Mouse (Mus musculus) embryonic facial prominence, embryonic 13.5 days (tissue): ENCODE measurements at regions not wholly inside any gene's neighbourhood (a gene's known extent, or its start where the extent isn't known, plus 50 kb on each side); places are given as distances from the start of the nearest gene placed in this dataset.

ENCODE experiments used
- ATAC-seq: fragments of 200-750 bp; cut with Nextera tagmentation; 2 replicates; pipeline ENCODE4 v1.8.0; 2017; ENCODE audit warnings: low read depth; ENCODE audit not compliant: insufficient number of reproducible peaks, insufficient read depth, low FRiP score, low TSS enrichment
- H3K27ac ChIP-seq: fragments of 300-500 bp; sonication (generic); 2 replicates; pipeline ENCODE4 v1.5.1; 2015; ENCODE audit warnings: moderate library complexity, mild to moderate bottlenecking, inconsistent platforms
- H3K27me3 ChIP-seq: fragments of 300-500 bp; sonication (generic); 2 replicates; pipeline ENCODE4 v1.6.1; 2015; ENCODE audit warnings: mild to moderate bottlenecking, inconsistent platforms
- H3K36me3 ChIP-seq: fragments of 300-500 bp; sonication (generic); 2 replicates; pipeline ENCODE4 v1.6.1; 2015; ENCODE audit warnings: mild to moderate bottlenecking, inconsistent platforms
- H3K4me1 ChIP-seq: fragments of 300-500 bp; sonication (generic); 2 replicates; pipeline ENCODE4 v1.6.1; 2015; ENCODE audit warnings: inconsistent platforms
- H3K4me2 ChIP-seq: fragments of 300-500 bp; sonication (generic); 2 replicates; pipeline ENCODE4 v1.6.1; 2015; ENCODE audit warnings: moderate library complexity, mild to moderate bottlenecking, inconsistent platforms
- H3K4me3 ChIP-seq: fragments of 300-500 bp; sonication (generic); 2 replicates; pipeline ENCODE4 v1.5.1; 2015; ENCODE audit warnings: mild to moderate bottlenecking, inconsistent platforms
- H3K9ac ChIP-seq: fragments of 300-500 bp; sonication (generic); 2 replicates; pipeline ENCODE4 v1.6.1; 2015; ENCODE audit warnings: mild to moderate bottlenecking, inconsistent platforms
- H3K9me3 ChIP-seq: fragments of 300-500 bp; sonication (generic); 2 replicates; pipeline ENCODE4 v1.6.1; 2016; ENCODE audit warnings: inconsistent platforms
- WGBS: fragments of 180-500 bp; shearing (Covaris S2); methylation state at CpG from one replicate; pipeline ENCODE4 v1.1.7; 2015; ENCODE audit warnings: mixed read lengths; 5-methylcytosine and 5-hydroxymethylcytosine counted together

- WGBS: 91% methylated on average over 2 of the region's 2 CpGs
- Histone ChIP-seq H3K4me1 (no peaks in the 10 kb centered on the region), H3K36me3 (no peaks in the 10 kb centered on the region), H3K27ac (no peak overlapping the region), H3K9ac (no peak overlapping the region), H3K9me3 (no peaks in the 10 kb centered on the region), H3K27me3 (no peaks in the 10 kb centered on the region), H3K4me3 (no peak overlapping the region), H3K4me2 (no peak overlapping the region)
- ATAC-seq: no peak
Measured at GRCm38 (mm10) chr11:22596805-22597149, 84.9 kb downstream of the Tmem17 start.

DNA sequence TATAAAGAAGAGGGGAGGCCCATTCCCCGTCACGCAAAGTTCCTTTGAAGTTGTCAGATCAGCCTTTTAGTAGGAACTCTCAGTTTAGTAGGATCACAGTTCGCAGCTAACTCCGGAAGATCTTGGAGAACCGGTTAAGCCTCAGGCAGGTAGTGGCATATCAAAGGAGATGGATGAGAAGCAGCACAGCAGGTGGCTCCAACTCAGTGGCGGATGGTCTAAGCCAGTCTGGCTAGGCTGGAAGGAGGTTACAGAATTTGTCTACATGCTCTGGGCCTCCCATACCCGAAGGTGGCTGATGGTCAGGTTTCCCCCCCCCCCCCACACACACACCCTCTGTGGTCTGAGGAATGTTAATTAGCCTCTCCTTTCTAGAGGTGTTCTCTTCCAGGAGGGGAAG lies 88.5 kb downstream of the Tmem17 start:
- Histone ChIP-seq H3K4me1 (peaks cover 7% of the 10 kb centered on the region), H3K27me3 (no peaks in the 10 kb centered on the region), H3K4me2 (no peak overlapping the region), H3K9me3 (no peaks in the 10 kb centered on the region), H3K4me3 (no peak overlapping the region), H3K9ac (no peak overlapping the region), H3K27ac (no peak overlapping the region), H3K36me3 (no peaks in the 10 kb centered on the region)
- 49% methylated on average over 7 of the region's 7 CpGs for WGBS
- ATAC-seq: no peak

- Histone ChIP-seq H3K4me3 (no peak overlapping the region), H3K36me3 (no peaks in the 10 kb centered on the region), H3K9ac (no peak overlapping the region), H3K9me3 (no peaks in the 10 kb centered on the region), H3K4me1 (peaks cover 7% of the 10 kb centered on the region), H3K4me2 (no peak overlapping the region), H3K27ac (peak overlapping the region; percentile 33; the same call in 1 of the 2 replicates), H3K27me3 (no peaks in the 10 kb centered on the region)
- WGBS: 11% methylated on average over 3 of the region's 3 CpGs
- ATAC-seq: peak; percentile 4; the same call in 1 of the 2 replicates
Measured at GRCm38 (mm10) chr11:22601977-22602376, 90.1 kb downstream of the Tmem17 start.

DNA sequence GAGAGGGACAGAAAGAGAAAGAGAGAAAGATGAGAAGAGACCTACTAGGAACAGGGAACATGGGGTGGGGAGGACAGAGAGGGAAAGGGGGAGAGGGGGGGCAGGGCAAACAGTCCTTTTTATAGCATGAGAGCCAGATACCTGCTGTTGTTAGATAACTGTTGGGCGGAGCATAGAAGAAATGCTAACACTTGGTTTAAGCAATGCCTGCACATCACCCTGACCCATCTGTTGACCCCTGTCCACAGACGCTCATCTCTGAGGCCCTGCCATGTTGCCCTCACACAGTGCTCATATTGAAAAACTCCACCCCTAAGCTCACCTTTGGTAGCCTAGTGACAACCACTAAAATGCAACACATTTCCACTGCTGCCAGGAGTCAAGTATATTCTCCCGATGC lies 90.7 kb downstream of the Tmem17 start:
- Histone ChIP-seq H3K9me3 (no peaks in the 10 kb centered on the region), H3K4me3 (no peak overlapping the region), H3K36me3 (no peaks in the 10 kb centered on the region), H3K4me2 (no peak overlapping the region), H3K27me3 (no peaks in the 10 kb centered on the region), H3K4me1 (peaks cover 7% of the 10 kb centered on the region), H3K27ac (no peak overlapping the region), H3K9ac (no peak overlapping the region)
- WGBS: 72% methylated on average over 3 of the region's 3 CpGs
- ATAC-seq: no peak

DNA sequence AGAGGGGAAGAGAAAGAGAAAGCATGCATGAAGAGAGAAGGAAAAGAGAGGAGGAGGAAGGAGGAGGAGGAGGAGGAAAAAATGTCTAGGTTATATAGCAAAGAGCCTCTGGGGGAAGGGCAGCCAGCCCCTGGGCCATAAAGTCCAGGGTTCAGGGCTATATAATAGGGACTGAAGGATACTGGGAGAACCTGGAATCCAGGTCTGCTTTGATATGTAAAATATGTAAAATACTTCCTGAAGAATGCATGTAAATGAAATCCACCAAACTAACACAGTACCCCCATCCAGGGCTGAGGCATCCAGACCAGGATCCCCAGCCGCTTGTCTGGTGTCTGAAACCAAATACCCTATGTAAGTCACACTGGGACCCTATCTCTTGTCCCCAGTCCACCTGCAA lies 91.5 kb downstream of the Tmem17 start:
- H3K36me3 ChIP-seq: no peaks in the 10 kb centered on the region
- 83% methylated on average over 1 of the region's 1 CpGs for WGBS
- H3K4me3 ChIP-seq: no peak overlapping the region
- no peak overlapping the region for H3K4me2 ChIP-seq
- H3K9me3 ChIP-seq: no peaks in the 10 kb centered on the region
- no peak overlapping the region for H3K27ac ChIP-seq
- peaks cover 7% of the 10 kb centered on the region for H3K4me1 ChIP-seq
- no peaks in the 10 kb centered on the region for H3K27me3 ChIP-seq
- no peak for ATAC-seq
- H3K9ac ChIP-seq: no peak overlapping the region

- ATAC-seq: no peak
- Histone ChIP-seq H3K27ac (no peak overlapping the region), H3K36me3 (no peaks in the 10 kb centered on the region), H3K9me3 (no peaks in the 10 kb centered on the region), H3K4me2 (no peak overlapping the region), H3K9ac (no peak overlapping the region), H3K27me3 (no peaks in the 10 kb centered on the region), H3K4me3 (no peak overlapping the region), H3K4me1 (peaks cover 19% of the 10 kb centered on the region)
- WGBS: 64% methylated on average over 3 of the region's 4 CpGs
Measured at GRCm38 (mm10) chr11:22606380-22606779, 94.5 kb downstream of the Tmem17 start.

- Histone ChIP-seq H3K4me2 (no peak overlapping the region), H3K27ac (no peak overlapping the region), H3K9ac (no peak overlapping the region), H3K4me1 (peaks cover 16% of the 10 kb centered on the region), H3K27me3 (no peaks in the 10 kb centered on the region), H3K9me3 (no peaks in the 10 kb centered on the region), H3K36me3 (no peaks in the 10 kb centered on the region), H3K4me3 (no peak overlapping the region)
- 85% methylated on average over 5 of the region's 5 CpGs for WGBS
- ATAC-seq: no peak
Measured at GRCm38 (mm10) chr11:22607645-22608044, 95.8 kb downstream of the Tmem17 start.

GRCm38 (mm10) chr11:22608945-22609344 lies 97.1 kb downstream of the Tmem17 start:
- ATAC-seq: no peak

GRCm38 (mm10) chr11:22610433-22611101 lies 98.7 kb downstream of the Tmem17 start:
- Histone ChIP-seq H3K27ac (peak overlapping the region; percentile 48; the same call in 1 of the 2 replicates), H3K36me3 (no peaks in the 10 kb centered on the region), H3K9ac (peak overlapping the region; percentile 11), H3K27me3 (no peaks in the 10 kb centered on the region), H3K9me3 (no peaks in the 10 kb centered on the region), H3K4me1 (peaks cover 16% of the 10 kb centered on the region), H3K4me2 (peak overlapping the region; percentile 5; the same call in 1 of the 2 replicates), H3K4me3 (no peak overlapping the region)
- 6% methylated on average over 12 of the region's 12 CpGs for WGBS
- ATAC-seq: no peak

More at GRCm38 (mm10) chr11:22608945-22609344, 97.1 kb downstream of the Tmem17 start:
- Histone ChIP-seq H3K27me3 (no peaks in the 10 kb centered on the region), H3K27ac (no peak overlapping the region), H3K36me3 (no peaks in the 10 kb centered on the region), H3K4me3 (no peak overlapping the region), H3K4me2 (no peak overlapping the region), H3K9ac (no peak overlapping the region), H3K4me1 (peaks cover 16% of the 10 kb centered on the region), H3K9me3 (no peaks in the 10 kb centered on the region)

DNA sequence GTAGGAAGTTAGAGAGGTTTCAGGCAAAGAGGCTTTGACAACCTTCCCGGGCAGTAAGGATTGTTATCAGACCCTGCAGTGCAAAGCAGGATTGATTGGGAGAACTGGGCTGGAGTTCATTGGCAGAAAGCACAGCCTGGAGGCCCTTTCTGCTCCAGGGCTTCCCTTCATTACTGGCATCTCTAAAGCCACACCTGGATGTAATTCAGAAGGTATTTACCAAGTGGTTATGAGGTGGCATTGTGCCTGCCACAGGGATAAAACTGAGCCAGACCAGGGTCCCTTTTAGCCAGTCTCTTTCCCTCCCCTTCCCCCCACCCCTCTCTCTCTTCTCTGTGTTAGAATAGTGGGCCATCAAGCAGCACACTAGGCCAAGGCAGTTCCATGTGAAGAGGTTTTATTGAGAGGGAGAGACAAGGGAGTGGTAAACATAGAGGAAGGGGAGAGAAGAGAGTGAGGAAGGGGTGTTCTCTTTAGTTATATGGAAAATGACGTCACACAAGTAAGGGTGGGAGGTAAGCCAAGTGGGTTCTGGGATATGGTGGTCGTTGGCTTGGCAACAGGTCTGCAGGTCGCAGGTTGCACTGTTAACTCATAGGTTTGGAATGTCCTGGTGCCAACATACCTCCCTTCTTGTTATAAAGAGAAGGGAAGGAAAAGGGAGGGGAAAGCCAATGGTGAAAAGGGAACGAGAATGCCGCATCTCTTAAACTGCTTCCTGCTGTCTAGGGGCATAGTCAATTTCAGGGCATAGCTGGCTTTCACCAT lies 99.4 kb downstream of the Tmem17 start:
- no peaks in the 10 kb centered on the region for H3K9me3 ChIP-seq
- no peak for ATAC-seq
- peaks cover 16% of the 10 kb centered on the region for H3K4me1 ChIP-seq
- H3K36me3 ChIP-seq: no peaks in the 10 kb centered on the region
- H3K4me3 ChIP-seq: no peak overlapping the region
- WGBS: 47% methylated on average over 6 of the region's 6 CpGs
- H3K4me2 ChIP-seq: 0 out of 2 replicates have a peak overlapping the region, but pooled peaks have one; percentile 5
- H3K27me3 ChIP-seq: no peaks in the 10 kb centered on the region
- H3K9ac ChIP-seq: peak overlapping the region; percentile 11
- H3K27ac ChIP-seq: peak overlapping the region; percentile 48; the same call in 1 of the 2 replicates

GRCm38 (mm10) chr11:22613500-22613899 lies 101.6 kb downstream of the Tmem17 start:
- no peak overlapping the region for H3K27ac ChIP-seq
- H3K4me1 ChIP-seq: peaks cover 24% of the 10 kb centered on the region
- no peak overlapping the region for H3K4me2 ChIP-seq
- no peaks in the 10 kb centered on the region for H3K27me3 ChIP-seq
- ATAC-seq: no peak
- H3K9ac ChIP-seq: no peak overlapping the region
- WGBS: 69% methylated on average over 2 of the region's 2 CpGs
- no peak overlapping the region for H3K4me3 ChIP-seq
- no peaks in the 10 kb centered on the region for H3K9me3 ChIP-seq
- no peaks in the 10 kb centered on the region for H3K36me3 ChIP-seq
